Comparison of ENCODE assay signal across 8 mouse cellular contexts in the genomic region with DNA sequence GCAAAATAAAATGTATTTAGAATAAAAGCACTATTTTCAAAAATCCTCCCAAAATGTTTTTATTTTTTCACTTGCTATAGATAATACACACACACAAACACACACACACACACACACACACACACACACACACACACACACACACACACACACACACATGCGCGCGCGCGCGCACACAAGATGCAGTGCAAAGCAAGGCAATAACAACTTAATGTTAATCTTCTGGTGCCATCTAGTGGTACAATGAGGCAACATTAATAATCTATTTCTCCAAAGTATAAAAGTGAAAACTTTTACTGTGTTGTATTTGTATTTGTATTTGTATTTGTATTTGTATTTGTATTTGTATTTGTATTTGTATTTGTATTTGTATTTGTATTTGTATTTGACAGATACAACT.
DNase-seq lines count a peak whose midpoint lies in the region; ATAC-seq and TF ChIP-seq lines count a peak whose summit lies in the region.
"Not testable (repeated sequence)": the region's sequence is repeated elsewhere in the genome, so short reads cannot be mapped to it uniquely, and the experiment has no call there.

No protein-coding gene starts in this region.

- H3K36me3 ChIP-seq in forebrain, postnatal 0 days (ENCODE audit: insufficient read depth); intestine, embryonic 15.5 days; midbrain, embryonic 13.5 days; small intestine, adult 2 months (ENCODE audit: control insufficient read depth, insufficient read depth, low read length): not testable (repeated sequence)

- intact Hi-C loops in left cerebral cortex, postnatal 25 days (cut with DNase I), result not testable (repeated sequence)

- H3K4me3 ChIP-seq in cortical plate, adult 2 months (ENCODE audit: insufficient read depth, low read length); forebrain, postnatal 0 days (ENCODE audit: low read depth, low read length); intestine, embryonic 15.5 days (replicated peaks); midbrain, embryonic 13.5 days (replicated peaks); small intestine, adult 2 months (ENCODE audit: low read depth, low read length): not testable (repeated sequence)

- 37% methylated on average over 6 of the region's 6 CpGs for WGBS in forebrain, postnatal 0 days
- 47% methylated on average over 6 of the region's 6 CpGs for WGBS in intestine, embryonic 15.5 days
- WGBS in midbrain, embryonic 13.5 days, result 57% methylated on average over 6 of the region's 6 CpGs
- WGBS in small intestine, adult 2 months, result 61% methylated on average over 6 of the region's 6 CpGs

- H3K4me1 ChIP-seq in cortical plate, adult 2 months (ENCODE audit: control insufficient read depth, insufficient read depth, low read length); forebrain, postnatal 0 days (ENCODE audit: insufficient read depth); intestine, embryonic 15.5 days (replicated peaks); midbrain, embryonic 13.5 days (replicated peaks); small intestine, adult 2 months (ENCODE audit: control insufficient read depth, insufficient read depth, insufficient read length, low read length): not testable (repeated sequence)

- H3K4me2 ChIP-seq in forebrain, postnatal 0 days (ENCODE audit: low read depth); intestine, embryonic 15.5 days (replicated peaks); midbrain, embryonic 13.5 days (replicated peaks): not testable (repeated sequence)

- TF ChIP-seq POLR2A in cortical plate, adult 2 months (IDR thresholded peaks at IDR 0.05; ENCODE audit: extremely low read depth, insufficient read depth, low read length); small intestine, adult 2 months (IDR thresholded peaks at IDR 0.05; ENCODE audit: low read depth, low read length): not testable (repeated sequence)

- peak; percentile 3 for DNase-seq in CD4-positive helper T cell, adult 2 months (ENCODE audit: low read depth, low spot score)
- peak; percentile 2 for DNase-seq in adrenal gland, adult 2 months
- peak; percentile 73 for DNase-seq in forebrain, postnatal 0 days
- peak; percentile 5 to 24 for DNase-seq in left cerebral cortex, postnatal 25 days (ENCODE audit: low spot score in 2 of 2)

- TF ChIP-seq CTCF in cortical plate, adult 2 months (IDR thresholded peaks at IDR 0.05; ENCODE audit: extremely low read depth, insufficient read depth, low read length), result peak; percentile 44
- peak; percentile 73 for TF ChIP-seq CTCF in forebrain, postnatal 0 days (IDR thresholded peaks at IDR 0.05; ENCODE audit: low read depth)
- peak; percentile 6; the same call in 1 of the 2 replicates for TF ChIP-seq CTCF in small intestine, adult 2 months (IDR thresholded peaks at IDR 0.05; ENCODE audit: extremely low read depth, insufficient read length, insufficient replicate concordance, low read depth, low read length)

- H3K9me3 ChIP-seq in forebrain, postnatal 0 days (ENCODE audit: low read length); intestine, embryonic 15.5 days; midbrain, embryonic 13.5 days: not testable (repeated sequence)

- not testable (repeated sequence) for H3K9ac ChIP-seq in forebrain, postnatal 0 days; intestine, embryonic 15.5 days; midbrain, embryonic 13.5 days (replicated peaks)

- H3K27ac ChIP-seq in cortical plate, adult 2 months (ENCODE audit: insufficient read depth, low read length); forebrain, postnatal 0 days (ENCODE audit: low read depth, low read length); intestine, embryonic 15.5 days; midbrain, embryonic 13.5 days; small intestine, adult 2 months (ENCODE audit: insufficient read depth, low read depth, low read length): not testable (repeated sequence)

- peak; percentile 75; the same call in 1 of the 2 replicates for ATAC-seq in forebrain, postnatal 0 days
- ATAC-seq in intestine, embryonic 15.5 days, result 0 out of 2 replicates have a peak, but pooled peaks have one; percentile 53
- ATAC-seq in midbrain, embryonic 13.5 days, result peak; percentile 66

- not testable (repeated sequence) for H3K27me3 ChIP-seq in forebrain, postnatal 0 days (ENCODE audit: insufficient read depth, low read length); intestine, embryonic 15.5 days (replicated peaks); midbrain, embryonic 13.5 days; small intestine, adult 2 months (ENCODE audit: control insufficient read depth, insufficient read depth, low read length)

Comparison
In these comparisons a context has a peak if more than half of its experiments do, and no peak if none do; other contexts are left out.
1. DNase-seq: peak in every context shown above with its lines; median percentile 73 in forebrain, postnatal 0 days; 14 in left cerebral cortex, postnatal 25 days; 3 in CD4-positive helper T cell, adult 2 months; 2 in adrenal gland, adult 2 months.
2. CTCF ChIP-seq: peak in every context shown above with its lines; median percentile 73 in forebrain, postnatal 0 days; 44 in cortical plate, adult 2 months; 6 in small intestine, adult 2 months.